Mouse (Mus musculus): ENCODE measurements around the gene Gm9970. TPM values are rescaled to one million over a fixed set of nuclear protein-coding genes. Genes with fewer than 3 reads are reported as not detected.

Gm9970 gene
- polyA plus RNA-seq, 1 experiment from 2014 or later: 0.68 TPM

DNA sequence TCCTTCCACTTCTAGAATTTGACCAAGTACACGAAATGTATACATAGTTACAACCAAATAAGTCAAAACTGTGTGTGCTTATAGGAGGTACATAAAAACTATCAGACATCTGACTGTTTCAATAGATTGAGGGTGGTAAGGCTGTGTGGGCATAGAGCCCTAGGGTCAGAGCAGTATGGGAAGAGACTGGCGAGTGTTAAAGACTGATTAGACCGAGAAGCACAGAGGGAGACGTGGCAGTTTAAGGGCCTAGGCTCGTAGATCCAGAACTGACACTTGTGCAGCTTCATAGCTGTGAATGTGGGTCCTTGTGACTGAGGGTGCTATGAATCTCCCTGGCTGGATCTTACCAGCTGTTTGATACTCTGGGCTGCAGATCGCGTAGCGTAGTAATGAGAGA lies 13.9 kb upstream of the Gm9970 start:
- Histone ChIP-seq H3K36me3 (peaks cover 92% of the 10 kb centered on the region), H3K27ac (replicated peaks) (peak overlapping the region; percentile 56; the same call in 1 of the 2 replicates), H3K9me3 (no peaks in the 10 kb centered on the region), H3K4me2 (no peak overlapping the region), H3K4me1 (peaks cover 38% of the 10 kb centered on the region), H3K27me3 (replicated peaks) (no peaks in the 10 kb centered on the region), H3K4me3 (no peak overlapping the region), H3K9ac (peak overlapping the region; percentile 21; the same call in 1 of the 2 replicates)
- WGBS: 72% methylated on average over 8 of the region's 8 CpGs
- no peak for ATAC-seq (ENCODE audit: extremely low read depth, insufficient number of reproducible peaks, low FRiP score, low TSS enrichment)

GRCm38 (mm10) chr5:31254452-31254851 lies 13.4 kb upstream of the Gm9970 start:
- Histone ChIP-seq H3K36me3 (peaks cover 92% of the 10 kb centered on the region), H3K27me3 (replicated peaks) (no peaks in the 10 kb centered on the region), H3K4me2 (no peak overlapping the region), H3K4me1 (peaks cover 42% of the 10 kb centered on the region), H3K4me3 (no peak overlapping the region), H3K9me3 (no peaks in the 10 kb centered on the region), H3K9ac (peak overlapping the region; percentile 21; the same call in 1 of the 2 replicates), H3K27ac (replicated peaks) (peak overlapping the region; percentile 56)
- no peak for ATAC-seq (ENCODE audit: extremely low read depth, insufficient number of reproducible peaks, low FRiP score, low TSS enrichment)
- 69% methylated on average over 7 of the region's 7 CpGs for WGBS

GRCm38 (mm10) chr5:31253806-31254205 lies 12.8 kb upstream of the Gm9970 start:
- ATAC-seq (ENCODE audit: extremely low read depth, insufficient number of reproducible peaks, low FRiP score, low TSS enrichment): no peak
- no peaks in the 10 kb centered on the region for H3K9me3 ChIP-seq
- H3K36me3 ChIP-seq: peaks cover 92% of the 10 kb centered on the region
- peaks cover 48% of the 10 kb centered on the region for H3K4me1 ChIP-seq
- 0 out of 2 replicates have a peak overlapping the region, but pooled peaks have one; percentile 5 for H3K4me2 ChIP-seq
- WGBS: 70% methylated on average over 8 of the region's 8 CpGs
- H3K4me3 ChIP-seq: no peak overlapping the region
- H3K27me3 ChIP-seq (replicated peaks): no peaks in the 10 kb centered on the region
- peak overlapping the region; percentile 21; the same call in 1 of the 2 replicates for H3K9ac ChIP-seq
- peak overlapping the region; percentile 56 for H3K27ac ChIP-seq (replicated peaks)

- no peak for ATAC-seq (ENCODE audit: extremely low read depth, insufficient number of reproducible peaks, low FRiP score, low TSS enrichment)
Measured at GRCm38 (mm10) chr5:31252795-31253545, 11.9 kb upstream of the Gm9970 start.

DNA sequence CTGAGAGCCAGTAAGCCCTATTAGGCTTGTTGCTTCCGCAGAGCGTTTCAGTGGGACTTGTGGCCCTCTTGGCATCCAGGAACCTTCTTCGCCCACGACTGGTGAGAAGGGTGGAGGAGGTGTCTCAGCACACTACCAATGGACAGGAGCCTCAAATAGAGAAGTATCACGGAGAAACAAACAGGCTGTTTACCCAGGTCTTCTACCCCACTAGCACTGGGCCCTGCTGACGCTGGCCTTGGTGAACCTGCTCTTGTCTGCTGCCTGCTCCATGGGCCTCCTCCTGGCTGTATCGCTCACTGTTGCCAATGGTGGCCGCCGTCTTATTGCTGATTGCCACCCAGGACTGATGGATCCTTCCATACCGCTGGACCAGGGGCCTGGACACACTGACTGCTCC lies 11.1 kb upstream of the Gm9970 start:
- Histone ChIP-seq H3K36me3 (peaks cover 92% of the 10 kb centered on the region), H3K4me2 (peak overlapping the region; percentile 68), H3K4me3 (peak overlapping the region; percentile 48), H3K9ac (peak overlapping the region; percentile 69), H3K9me3 (no peaks in the 10 kb centered on the region), H3K4me1 (peaks cover 48% of the 10 kb centered on the region), H3K27ac (replicated peaks) (no peak overlapping the region), H3K27me3 (replicated peaks) (no peaks in the 10 kb centered on the region)
- no peak for ATAC-seq (ENCODE audit: extremely low read depth, insufficient number of reproducible peaks, low FRiP score, low TSS enrichment)
- 57% methylated on average over 10 of the region's 10 CpGs for WGBS

More at GRCm38 (mm10) chr5:31252795-31253545, 11.9 kb upstream of the Gm9970 start:
- Histone ChIP-seq H3K4me3 (no peak overlapping the region), H3K9ac (no peak overlapping the region), H3K27me3 (replicated peaks) (no peaks in the 10 kb centered on the region), H3K36me3 (peaks cover 92% of the 10 kb centered on the region), H3K4me2 (peak overlapping the region; percentile 68; the same call in 1 of the 2 replicates), H3K9me3 (no peaks in the 10 kb centered on the region), H3K4me1 (peaks cover 48% of the 10 kb centered on the region), H3K27ac (replicated peaks) (0 out of 2 replicates have a peak overlapping the region, but pooled peaks have one; percentile 56)
- WGBS: 83% methylated on average over 16 of the region's 16 CpGs

- ATAC-seq (ENCODE audit: extremely low read depth, insufficient number of reproducible peaks, low FRiP score, low TSS enrichment): peak; percentile 68
- Histone ChIP-seq H3K27ac (replicated peaks) (no peak within 1 kb of the TSS), H3K4me2 (peak within 1 kb of the TSS; percentile 68), H3K36me3 (peaks cover 94% of the 10 kb centered on the region), H3K4me1 (peaks cover 48% of the 10 kb centered on the region), H3K9ac (peak within 1 kb of the TSS; percentile 69), H3K9me3 (no peaks in the 10 kb centered on the region), H3K4me3 (peak within 1 kb of the TSS; percentile 48), H3K27me3 (replicated peaks) (no peaks in the 10 kb centered on the region)
- WGBS: 17% methylated on average over 47 of the region's 47 CpGs
Measured at GRCm38 (mm10) chr5:31251541-31252101, 10.6 kb upstream of the Gm9970 start, which contains the start of gene Krtcap3. TSS of gene Krtcap3 (plus strand) at chr5:31251691.

GRCm38 (mm10) chr5:31250716-31251115 lies 9.7 kb upstream of the Gm9970 start:
- H3K4me1 ChIP-seq: peaks cover 48% of the 10 kb centered on the region
- no peak overlapping the region for H3K27ac ChIP-seq (replicated peaks)
- no peak overlapping the region for H3K4me3 ChIP-seq
- peak overlapping the region; percentile 69 for H3K9ac ChIP-seq
- 0 out of 2 replicates have a peak overlapping the region, but pooled peaks have one; percentile 68 for H3K4me2 ChIP-seq
- H3K9me3 ChIP-seq: no peaks in the 10 kb centered on the region
- H3K36me3 ChIP-seq: peaks cover 98% of the 10 kb centered on the region
- no peak for ATAC-seq (ENCODE audit: extremely low read depth, insufficient number of reproducible peaks, low FRiP score, low TSS enrichment)
- WGBS: 55% methylated on average over 4 of the region's 4 CpGs
- no peaks in the 10 kb centered on the region for H3K27me3 ChIP-seq (replicated peaks)

DNA sequence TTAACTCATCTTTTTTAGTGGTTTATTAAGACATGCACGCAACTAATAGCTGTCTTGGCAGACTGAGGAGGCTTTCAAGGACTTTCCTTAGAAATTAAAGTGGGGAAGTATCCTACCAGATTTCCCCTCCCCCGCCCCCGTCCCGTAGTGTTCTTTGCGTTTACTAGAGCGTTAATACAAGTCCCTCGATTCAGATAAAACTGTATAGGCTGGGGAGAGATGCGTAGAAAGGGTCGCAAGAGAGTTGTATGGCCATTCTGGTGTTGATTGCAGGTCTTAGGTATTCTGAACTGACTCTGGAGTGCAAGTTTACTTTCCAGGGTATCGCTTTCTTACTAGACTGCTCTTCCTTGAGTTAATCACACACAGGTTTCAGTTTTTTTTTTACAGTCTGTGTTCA lies 1.2 kb upstream of the Gm9970 start:
- Histone ChIP-seq H3K4me3 (peak overlapping the region; percentile 96), H3K27ac (replicated peaks) (peak overlapping the region; percentile 99), H3K9me3 (no peaks in the 10 kb centered on the region), H3K9ac (peak overlapping the region; percentile 99), H3K27me3 (replicated peaks) (no peaks in the 10 kb centered on the region), H3K36me3 (peaks cover 37% of the 10 kb centered on the region), H3K4me1 (peaks cover 14% of the 10 kb centered on the region), H3K4me2 (peak overlapping the region; percentile 81)
- no peak for ATAC-seq (ENCODE audit: extremely low read depth, insufficient number of reproducible peaks, low FRiP score, low TSS enrichment)
- WGBS: 22% methylated on average over 10 of the region's 10 CpGs

DNA sequence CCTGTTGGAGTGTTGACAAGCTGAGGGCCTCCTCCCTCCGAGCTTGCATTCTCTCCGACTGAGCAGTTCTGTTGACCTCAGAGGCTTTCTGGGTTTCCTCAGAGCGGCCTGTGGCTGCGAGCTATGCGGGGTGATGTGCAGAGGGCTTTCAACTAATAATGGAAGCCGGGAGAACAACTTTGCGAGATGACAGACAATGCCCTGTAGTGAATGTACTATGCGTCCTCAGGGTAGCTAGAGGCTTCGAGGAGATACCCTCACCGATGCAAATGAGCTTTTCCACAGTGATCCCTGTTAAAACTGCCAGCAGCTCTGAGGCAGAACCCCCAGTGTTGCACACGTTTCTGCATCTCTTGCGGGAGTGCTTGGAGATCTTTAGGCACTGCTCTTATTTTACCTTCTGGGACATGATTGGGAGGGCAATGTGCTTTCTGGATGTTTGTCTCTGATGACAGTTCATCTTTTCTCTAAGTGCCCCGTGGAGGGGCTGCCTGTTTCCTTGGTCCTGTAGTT lies 546 bp upstream of the Gm9970 start:
- Histone ChIP-seq H3K4me2 (peak overlapping the region; percentile 81), H3K4me3 (peak overlapping the region; percentile 96), H3K9me3 (0 out of 2 replicates have a peak, but pooled peaks cover 2% of the 10 kb centered on the region), H3K36me3 (peaks cover 31% of the 10 kb centered on the region), H3K27me3 (replicated peaks) (no peaks in the 10 kb centered on the region), H3K4me1 (peaks cover 14% of the 10 kb centered on the region), H3K27ac (replicated peaks) (peak overlapping the region; percentile 99), H3K9ac (peak overlapping the region; percentile 99)
- under 1% methylated on average over 13 of the region's 13 CpGs for WGBS
- no peak for ATAC-seq (ENCODE audit: extremely low read depth, insufficient number of reproducible peaks, low FRiP score, low TSS enrichment)

GRCm38 (mm10) chr5:31226641-31227040 lies 14.4 kb downstream of the Gm9970 start:
- no peaks in the 10 kb centered on the region for H3K9me3 ChIP-seq
- no peak overlapping the region for H3K27ac ChIP-seq (replicated peaks)
- no peak overlapping the region for H3K9ac ChIP-seq
- no peaks in the 10 kb centered on the region for H3K27me3 ChIP-seq (replicated peaks)
- H3K4me2 ChIP-seq: no peak overlapping the region
- WGBS: 61% methylated on average over 1 of the region's 1 CpGs
- no peak for ATAC-seq (ENCODE audit: extremely low read depth, insufficient number of reproducible peaks, low FRiP score, low TSS enrichment)
- H3K4me1 ChIP-seq: peaks cover 3% of the 10 kb centered on the region
- H3K36me3 ChIP-seq: no peaks in the 10 kb centered on the region
- no peak overlapping the region for H3K4me3 ChIP-seq

DNA sequence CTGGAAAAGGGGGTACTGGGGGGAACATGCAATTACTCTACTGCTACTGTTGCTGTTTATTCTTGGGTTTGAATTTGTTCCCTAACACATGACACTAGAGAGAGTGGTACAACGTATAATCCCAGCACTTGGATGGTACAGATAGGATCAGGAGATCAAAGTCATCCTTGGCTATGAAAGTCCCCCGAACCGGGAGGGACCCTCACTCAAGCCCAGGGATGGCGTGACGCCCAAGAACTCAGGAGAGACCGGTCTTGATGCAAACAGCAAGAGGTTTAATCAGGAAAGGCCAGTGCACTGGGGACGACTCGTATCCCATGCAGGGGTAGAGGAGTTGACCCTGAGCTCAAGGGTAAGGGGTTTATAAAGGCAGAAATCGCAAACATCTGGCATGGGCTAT lies 18.3 kb downstream of the Gm9970 start:
- no peaks in the 10 kb centered on the region for H3K27me3 ChIP-seq (replicated peaks)
- WGBS: 88% methylated on average over 9 of the region's 9 CpGs
- no peak for ATAC-seq (ENCODE audit: extremely low read depth, insufficient number of reproducible peaks, low FRiP score, low TSS enrichment)
- H3K4me3 ChIP-seq: no peak overlapping the region
- H3K4me2 ChIP-seq: no peak overlapping the region
- H3K9ac ChIP-seq: no peak overlapping the region
- no peak overlapping the region for H3K27ac ChIP-seq (replicated peaks)
- H3K36me3 ChIP-seq: no peaks in the 10 kb centered on the region
- H3K9me3 ChIP-seq: no peaks in the 10 kb centered on the region
- H3K4me1 ChIP-seq: peaks cover 26% of the 10 kb centered on the region
